Mouse (Mus musculus) liver, embryonic 18 days (tissue): Measurements from ENCODE around the gene Sdhd. TPM values are rescaled to one million over a fixed set of nuclear protein-coding genes. Genes with fewer than 3 reads are reported as not detected.

Experiments used
- polyA plus RNA-seq: library from polyadenylated mRNA; depleted of rRNA; stranded (reverse); fragments of >200 nt; gene quantifications from 2 replicates; pipeline ENCODE4 v1.2.3, GENCODE M21; 2012; rRNA removed

Gene Sdhd
- polyA plus RNA-seq = 266 and 282 TPM in 2 replicates

DNA sequence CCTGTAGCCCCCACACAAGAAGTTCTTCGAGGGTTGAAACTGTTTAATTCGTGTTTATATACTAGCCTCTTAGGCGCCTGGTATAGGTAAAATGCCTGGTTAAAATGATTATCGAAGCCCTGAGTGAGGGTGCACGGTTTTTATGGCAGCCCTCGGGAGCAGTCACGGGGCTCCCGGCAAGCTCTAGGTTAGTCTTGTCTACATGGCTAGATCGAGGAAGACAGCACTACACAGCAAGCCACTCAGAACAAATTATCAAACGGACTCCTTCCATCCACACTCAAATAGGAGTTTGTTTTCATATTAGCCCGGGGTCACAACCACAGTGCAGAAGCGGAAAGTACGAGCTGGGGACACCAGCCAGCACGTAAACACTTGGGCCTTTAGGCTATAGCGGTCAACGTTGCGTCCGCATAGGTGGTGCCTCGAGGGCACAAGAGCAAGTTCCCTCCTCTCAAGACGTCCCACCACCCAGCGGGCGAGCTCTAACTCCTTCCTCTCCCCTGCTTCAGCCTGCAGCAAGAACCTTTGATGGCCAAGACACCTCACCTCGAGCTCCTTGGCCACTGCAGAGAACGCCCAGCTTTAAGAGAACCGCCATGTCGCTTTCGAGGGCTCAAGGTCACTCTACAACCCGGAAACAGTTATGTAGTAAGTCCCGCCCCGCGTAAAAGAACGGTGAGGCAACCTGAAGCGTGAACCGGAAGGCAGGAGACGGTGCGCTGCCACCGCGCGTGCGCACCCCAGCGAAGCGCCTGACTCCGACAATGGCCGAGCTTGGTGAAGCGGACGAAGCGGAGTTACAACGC is at the start of gene Sdhd, which contains the start of gene Timm8b:
Gene Sdhd, minus strand, starts transcription at position 624 of the 809 bp plus-strand sequence.
Gene Timm8b, plus strand, starts transcription at position 722 of the 809 bp plus-strand sequence.

DNA sequence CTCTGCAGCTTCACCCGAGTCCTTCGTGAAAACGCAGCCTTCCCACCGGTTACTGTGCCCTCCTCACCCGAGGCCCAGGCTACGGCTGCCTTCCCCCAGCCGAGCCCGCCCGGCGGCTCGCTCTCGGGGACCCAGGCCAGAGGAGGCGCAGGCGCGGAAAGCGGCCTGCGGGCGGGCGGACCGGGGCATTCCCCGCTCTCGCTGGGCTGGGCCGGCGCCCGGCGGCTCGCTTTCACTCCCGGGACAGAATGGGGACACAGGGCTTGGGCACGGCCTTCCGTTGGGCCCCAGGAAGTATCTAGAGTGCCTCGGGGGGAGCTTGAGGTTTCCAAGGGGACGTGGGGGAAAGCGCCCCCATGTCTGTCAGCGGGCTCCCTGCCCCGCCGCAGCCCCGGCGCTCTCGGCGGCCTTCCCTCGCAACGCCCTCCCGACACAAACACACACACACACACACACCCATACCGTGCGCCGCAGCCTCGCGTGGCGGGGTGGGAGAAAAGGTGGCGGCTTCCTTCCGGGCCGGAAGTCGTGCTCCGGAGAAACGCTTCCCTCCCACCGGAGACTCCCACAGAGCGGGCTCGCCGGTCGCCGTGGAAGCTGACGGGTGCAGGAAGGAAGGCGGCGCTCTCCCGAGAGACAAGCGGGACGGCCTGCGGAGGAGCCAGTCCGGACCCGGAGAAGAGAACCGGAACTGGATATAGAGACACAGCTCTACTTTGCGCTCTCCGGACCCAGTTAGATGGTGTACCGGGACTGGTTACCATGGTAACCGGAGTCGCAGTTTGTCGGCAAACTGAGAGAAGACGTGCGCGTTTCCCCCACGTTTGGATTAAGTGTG is 13.4 kb upstream of the Sdhd start, which contains the start of the genes Pih1d2 and Nkapd1:
Gene Pih1d2, plus strand, starts transcription at position 556 of the 838 bp plus-strand sequence.
Gene Nkapd1, minus strand, starts transcription at position 699 of the 838 bp plus-strand sequence.

DNA sequence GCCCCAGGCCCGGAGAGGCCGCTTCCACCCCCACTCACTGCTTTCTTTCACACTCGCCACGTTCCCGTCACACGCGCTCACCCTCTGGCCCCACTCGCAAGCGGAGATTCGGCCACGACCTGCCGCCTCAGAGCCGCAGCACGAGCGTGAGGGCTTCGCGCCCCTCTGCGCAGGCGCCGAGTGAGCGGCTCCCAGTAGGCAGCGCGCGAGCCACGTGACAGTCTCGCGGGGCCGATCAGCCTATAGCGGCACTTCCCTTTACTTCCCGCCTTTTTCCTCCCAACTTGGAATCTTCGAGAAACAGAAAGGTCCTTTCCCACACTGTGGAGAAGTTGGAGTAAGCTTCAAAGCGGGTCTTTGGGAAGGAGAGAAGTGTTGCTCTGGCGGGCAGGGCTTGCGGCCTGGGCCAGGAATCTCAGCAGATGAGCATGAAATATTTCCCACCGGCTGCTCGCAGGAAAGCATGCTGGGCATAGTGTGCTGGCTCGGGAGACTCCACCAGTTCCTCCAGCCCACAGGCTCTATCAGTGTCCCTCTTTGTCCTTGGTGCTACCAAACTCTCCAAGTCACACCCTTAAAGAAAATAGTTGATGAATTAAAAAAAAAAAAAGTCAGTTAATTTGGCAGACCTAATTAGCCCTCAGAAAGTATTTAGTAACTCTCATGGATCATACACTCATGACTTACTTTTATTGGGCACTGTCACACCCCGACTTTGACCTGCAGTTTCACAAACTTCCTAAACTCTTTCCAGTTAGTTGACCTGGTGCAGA is 42.3 kb downstream of the Sdhd start, which contains the start of gene Tex12:
Gene Tex12, minus strand, starts transcription at position 181 of the 773 bp plus-strand sequence.

DNA sequence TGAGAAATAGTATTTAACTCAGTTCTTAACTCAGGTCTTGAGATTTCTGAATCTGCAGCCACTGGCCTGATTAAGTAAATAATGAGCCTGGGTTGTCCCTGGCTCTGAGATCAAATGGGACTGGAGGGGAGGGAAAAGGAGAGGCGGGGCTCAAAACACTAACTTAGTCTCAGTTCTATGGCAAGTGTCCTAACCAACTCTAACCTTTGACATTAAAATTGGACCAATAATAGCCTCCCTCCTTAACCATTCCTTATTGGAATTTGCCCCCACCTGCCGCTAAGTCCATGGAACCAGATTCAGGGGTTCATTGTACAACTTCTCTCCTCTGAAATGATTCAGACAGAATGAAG is 48.5 kb downstream of the Sdhd start, which contains the start of gene Bco2:
Gene Bco2, minus strand, starts transcription at position 88 of the 353 bp plus-strand sequence.

DNA sequence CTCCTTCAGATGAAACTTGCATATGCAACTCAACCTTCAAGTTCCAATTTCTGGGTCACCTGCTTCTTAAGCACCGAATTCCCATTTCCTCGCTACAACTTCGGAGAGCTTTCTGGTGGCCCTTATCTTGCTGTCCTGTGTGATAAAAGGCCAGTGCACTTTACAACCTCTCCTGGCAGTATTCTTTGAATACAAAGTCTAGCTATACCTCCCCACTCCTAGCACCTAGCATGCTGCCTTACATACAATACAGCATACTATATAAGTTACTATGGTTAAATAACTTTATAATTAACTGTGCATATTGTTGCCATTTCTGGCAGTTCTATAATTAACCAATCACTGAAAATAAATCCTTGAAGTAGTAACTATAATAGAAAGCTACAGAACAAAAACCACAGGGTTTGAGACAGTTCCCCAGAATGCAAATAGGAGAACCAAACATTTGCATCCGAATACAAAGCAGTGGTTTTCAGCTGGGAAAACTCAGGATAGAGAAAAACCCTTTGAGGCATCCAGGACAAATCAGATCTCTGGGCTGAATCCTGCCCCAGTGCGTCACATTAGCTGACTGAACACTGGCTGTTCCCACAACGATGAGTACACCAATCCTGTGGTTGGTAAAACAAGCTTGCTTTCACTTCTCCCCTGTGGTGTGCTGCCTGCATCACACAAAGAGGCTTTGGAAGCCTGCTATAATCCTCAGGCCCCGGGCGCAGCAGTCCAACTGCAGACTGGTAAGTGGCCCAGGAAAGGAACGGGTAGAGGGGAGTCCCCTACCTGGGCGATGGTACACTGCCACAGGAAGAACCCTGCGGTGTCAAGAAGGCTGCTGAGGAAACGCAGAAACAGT is 49.1 kb downstream of the Sdhd start, which contains the start of gene Il18:
Gene Il18, plus strand, starts transcription at position 587 of the 853 bp plus-strand sequence.

Other genes starting within 250 kb of the Sdhd start
- gene Plet1, start 109.3 kb downstream of the Sdhd start, polyA plus RNA-seq = 0.92 and 1.3 TPM in 2 replicates
- 29.6 and 30.3 TPM in 2 replicates for gene Pts, start 75.1 kb downstream of the Sdhd start, polyA plus RNA-seq
- gene Il18, start 49.0 kb downstream of the Sdhd start, polyA plus RNA-seq = 10.0 and 12.3 TPM in 2 replicates
- gene Bco2, start 48.6 kb downstream of the Sdhd start, polyA plus RNA-seq = 1.4 and 2.0 TPM in 2 replicates
- gene Tex12, start 42.5 kb downstream of the Sdhd start, polyA plus RNA-seq = not detected in 2 replicates
- gene Timm8b, start 98 bp upstream of the Sdhd start, polyA plus RNA-seq = 159 and 160 TPM in 2 replicates
- gene Pih1d2, start 13.5 kb upstream of the Sdhd start, polyA plus RNA-seq = 0.37 and 0.52 TPM in 2 replicates
- 4.4 and 4.5 TPM in 2 replicates for gene Nkapd1, start 13.7 kb upstream of the Sdhd start, polyA plus RNA-seq
- 15.9 and 18.7 TPM in 2 replicates for gene Dlat, start 56.0 kb upstream of the Sdhd start, polyA plus RNA-seq
- 3.8 and 4.7 TPM in 2 replicates for gene Dixdc1, start 135.7 kb upstream of the Sdhd start, polyA plus RNA-seq
- 7.6 and 9.8 TPM in 2 replicates for gene 2310030G06Rik, start 142.7 kb upstream of the Sdhd start, polyA plus RNA-seq
- gene Cryab, start 147.5 kb upstream of the Sdhd start, polyA plus RNA-seq = 3.7 and 5.2 TPM in 2 replicates
- gene Hspb2, start 148.5 kb upstream of the Sdhd start, polyA plus RNA-seq = 1.3 and 1.4 TPM in 2 replicates
- 3.5 and 3.6 TPM in 2 replicates for gene Fdxacb1, start 164.4 kb upstream of the Sdhd start, polyA plus RNA-seq
- 8.5 TPM in 2 replicates for gene Alg9, start 171.2 kb upstream of the Sdhd start, polyA plus RNA-seq
- gene 1110032A03Rik, start 171.7 kb upstream of the Sdhd start, polyA plus RNA-seq = 22.5 and 25.7 TPM in 2 replicates
- gene Ppp2r1b, start 241.5 kb upstream of the Sdhd start, polyA plus RNA-seq = 14.1 and 14.4 TPM in 2 replicates